Mouse (Mus musculus): ENCODE data around the gene Pik3r6. TPM values are rescaled to one million over a fixed set of nuclear protein-coding genes. Genes with fewer than 3 reads are reported as not detected.

The Pik3r6 gene
- polyA plus RNA-seq (2014; fragmentation: Nextera tagmentation; extraction: Ambion mirVana) = 0.79 and 1.9 TPM in 2 replicates

- no peaks in the 10 kb centered on the region for H3K4me1 ChIP-seq (ENCODE audit: control insufficient read depth, insufficient read depth, low read length)
- no peak within 1 kb of the TSS for H3K27ac ChIP-seq (ENCODE audit: low read depth, low read length)
- WGBS = 88% methylated on average over 8 of the region's 8 CpGs
- H3K4me3 ChIP-seq (ENCODE audit: low read depth, low read length) = no peak within 1 kb of the TSS
- H3K9me3 ChIP-seq (ENCODE audit: control insufficient read depth, low read length) = no peaks in the 10 kb centered on the region
- no peaks in the 10 kb centered on the region for H3K27me3 ChIP-seq (ENCODE audit: control insufficient read depth, insufficient read depth, low read length)
- no peak within 1 kb of the TSS for H3K9ac ChIP-seq (replicated peaks; ENCODE audit: low read depth, low read length)
- no peak within 1 kb of the TSS for H3K4me2 ChIP-seq (ENCODE audit: low read depth, low read length)
- no peaks in the 10 kb centered on the region for H3K36me3 ChIP-seq (ENCODE audit: control insufficient read depth, insufficient read depth, low read length)
- no peak for ATAC-seq (ENCODE audit: low read depth)
These were observed at the start of gene Pik3r6 for GRCm38 (mm10) chr11:68502902-68503629. Pik3r6 (plus strand) TSS chr11:68503019.

- no peak overlapping the region for H3K9ac ChIP-seq (replicated peaks; ENCODE audit: low read depth, low read length)
- 77% methylated on average over 6 of the region's 6 CpGs for WGBS
- no peaks in the 10 kb centered on the region for H3K9me3 ChIP-seq (ENCODE audit: control insufficient read depth, low read length)
- H3K4me2 ChIP-seq (ENCODE audit: low read depth, low read length) = no peak overlapping the region
- no peak for ATAC-seq (ENCODE audit: low read depth)
- no peak overlapping the region for H3K4me3 ChIP-seq (ENCODE audit: low read depth, low read length)
- H3K36me3 ChIP-seq (ENCODE audit: control insufficient read depth, insufficient read depth, low read length) = no peaks in the 10 kb centered on the region
- H3K4me1 ChIP-seq (ENCODE audit: control insufficient read depth, insufficient read depth, low read length) = peaks cover 4% of the 10 kb centered on the region; the same call in 1 of the 2 replicates
- no peak overlapping the region for H3K27ac ChIP-seq (ENCODE audit: low read depth, low read length)
- H3K27me3 ChIP-seq (ENCODE audit: control insufficient read depth, insufficient read depth, low read length) = no peaks in the 10 kb centered on the region
These were observed 49.5 kb upstream of the Pik3r6 start for GRCm38 (mm10) chr11:68453301-68453700.

- H3K4me2 ChIP-seq (ENCODE audit: low read depth, low read length) = no peak overlapping the region
- H3K4me3 ChIP-seq (ENCODE audit: low read depth, low read length) = no peak overlapping the region
- no peaks in the 10 kb centered on the region for H3K36me3 ChIP-seq (ENCODE audit: control insufficient read depth, insufficient read depth, low read length)
- WGBS = 77% methylated on average over 8 of the region's 8 CpGs
- no peaks in the 10 kb centered on the region for H3K27me3 ChIP-seq (ENCODE audit: control insufficient read depth, insufficient read depth, low read length)
- H3K4me1 ChIP-seq (ENCODE audit: control insufficient read depth, insufficient read depth, low read length) = no peaks in the 10 kb centered on the region
- H3K27ac ChIP-seq (ENCODE audit: low read depth, low read length) = no peak overlapping the region
- ATAC-seq (ENCODE audit: low read depth) = no peak
- no peaks in the 10 kb centered on the region for H3K9me3 ChIP-seq (ENCODE audit: control insufficient read depth, low read length)
- no peak overlapping the region for H3K9ac ChIP-seq (replicated peaks; ENCODE audit: low read depth, low read length)
These were observed 44.7 kb upstream of the Pik3r6 start for GRCm38 (mm10) chr11:68458086-68458485.

- H3K9ac ChIP-seq (replicated peaks; ENCODE audit: low read depth, low read length) = no peak overlapping the region
- no peak overlapping the region for H3K4me3 ChIP-seq (ENCODE audit: low read depth, low read length)
- no peaks in the 10 kb centered on the region for H3K4me1 ChIP-seq (ENCODE audit: control insufficient read depth, insufficient read depth, low read length)
- ATAC-seq (ENCODE audit: low read depth) = no peak
- no peaks in the 10 kb centered on the region for H3K9me3 ChIP-seq (ENCODE audit: control insufficient read depth, low read length)
- no peaks in the 10 kb centered on the region for H3K27me3 ChIP-seq (ENCODE audit: control insufficient read depth, insufficient read depth, low read length)
- H3K36me3 ChIP-seq (ENCODE audit: control insufficient read depth, insufficient read depth, low read length) = no peaks in the 10 kb centered on the region
- H3K27ac ChIP-seq (ENCODE audit: low read depth, low read length) = no peak overlapping the region
- no peak overlapping the region for H3K4me2 ChIP-seq (ENCODE audit: low read depth, low read length)
- WGBS = 80% methylated on average over 5 of the region's 5 CpGs
These were observed 43.8 kb upstream of the Pik3r6 start for GRCm38 (mm10) chr11:68459021-68459420.

- no peak for ATAC-seq (ENCODE audit: low read depth)
- WGBS = 91% methylated on average over 5 of the region's 5 CpGs
- Histone ChIP-seq H3K4me1 (ENCODE audit: control insufficient read depth, insufficient read depth, low read length) (no peaks in the 10 kb centered on the region), H3K27me3 (ENCODE audit: control insufficient read depth, insufficient read depth, low read length) (no peaks in the 10 kb centered on the region), H3K4me3 (ENCODE audit: low read depth, low read length) (no peak overlapping the region), H3K27ac (ENCODE audit: low read depth, low read length) (no peak overlapping the region), H3K9me3 (ENCODE audit: control insufficient read depth, low read length) (no peaks in the 10 kb centered on the region), H3K4me2 (ENCODE audit: low read depth, low read length) (no peak overlapping the region), H3K9ac (replicated peaks; ENCODE audit: low read depth, low read length) (no peak overlapping the region), H3K36me3 (ENCODE audit: control insufficient read depth, insufficient read depth, low read length) (no peaks in the 10 kb centered on the region)
These were observed 43.3 kb upstream of the Pik3r6 start for GRCm38 (mm10) chr11:68459486-68459885.

GRCm38 (mm10) chr11:68462716-68463115 lies 40.1 kb upstream of the Pik3r6 start:
- H3K4me3 ChIP-seq (ENCODE audit: low read depth, low read length) = no peak overlapping the region
- H3K27ac ChIP-seq (ENCODE audit: low read depth, low read length) = no peak overlapping the region
- no peaks in the 10 kb centered on the region for H3K4me1 ChIP-seq (ENCODE audit: control insufficient read depth, insufficient read depth, low read length)
- H3K4me2 ChIP-seq (ENCODE audit: low read depth, low read length) = no peak overlapping the region
- H3K9ac ChIP-seq (replicated peaks; ENCODE audit: low read depth, low read length) = no peak overlapping the region
- H3K9me3 ChIP-seq (ENCODE audit: control insufficient read depth, low read length) = no peaks in the 10 kb centered on the region
- ATAC-seq (ENCODE audit: low read depth) = no peak
- H3K36me3 ChIP-seq (ENCODE audit: control insufficient read depth, insufficient read depth, low read length) = no peaks in the 10 kb centered on the region
- H3K27me3 ChIP-seq (ENCODE audit: control insufficient read depth, insufficient read depth, low read length) = no peaks in the 10 kb centered on the region
- WGBS = 90% methylated on average over 3 of the region's 3 CpGs

GRCm38 (mm10) chr11:68464260-68464659 lies 38.6 kb upstream of the Pik3r6 start:
- Histone ChIP-seq H3K36me3 (ENCODE audit: control insufficient read depth, insufficient read depth, low read length) (no peaks in the 10 kb centered on the region), H3K9me3 (ENCODE audit: control insufficient read depth, low read length) (no peaks in the 10 kb centered on the region), H3K4me3 (ENCODE audit: low read depth, low read length) (no peak overlapping the region), H3K27ac (ENCODE audit: low read depth, low read length) (no peak overlapping the region), H3K4me2 (ENCODE audit: low read depth, low read length) (no peak overlapping the region), H3K27me3 (ENCODE audit: control insufficient read depth, insufficient read depth, low read length) (no peaks in the 10 kb centered on the region), H3K4me1 (ENCODE audit: control insufficient read depth, insufficient read depth, low read length) (no peaks in the 10 kb centered on the region), H3K9ac (replicated peaks; ENCODE audit: low read depth, low read length) (no peak overlapping the region)
- WGBS = 85% methylated on average over 5 of the region's 5 CpGs
- ATAC-seq (ENCODE audit: low read depth) = no peak

- Histone ChIP-seq H3K27me3 (ENCODE audit: control insufficient read depth, insufficient read depth, low read length) (no peaks in the 10 kb centered on the region), H3K4me2 (ENCODE audit: low read depth, low read length) (no peak overlapping the region), H3K36me3 (ENCODE audit: control insufficient read depth, insufficient read depth, low read length) (no peaks in the 10 kb centered on the region), H3K27ac (ENCODE audit: low read depth, low read length) (no peak overlapping the region), H3K9me3 (ENCODE audit: control insufficient read depth, low read length) (no peaks in the 10 kb centered on the region), H3K4me1 (ENCODE audit: control insufficient read depth, insufficient read depth, low read length) (no peaks in the 10 kb centered on the region), H3K4me3 (ENCODE audit: low read depth, low read length) (no peak overlapping the region), H3K9ac (replicated peaks; ENCODE audit: low read depth, low read length) (no peak overlapping the region)
- 77% methylated on average over 2 of the region's 2 CpGs for WGBS
- ATAC-seq (ENCODE audit: low read depth) = no peak
These were observed 37.7 kb upstream of the Pik3r6 start for GRCm38 (mm10) chr11:68465090-68465489.

GRCm38 (mm10) chr11:68467441-68467840 lies 35.4 kb upstream of the Pik3r6 start:
- no peak for ATAC-seq (ENCODE audit: low read depth)
- H3K4me3 ChIP-seq (ENCODE audit: low read depth, low read length) = no peak overlapping the region
- no peak overlapping the region for H3K9ac ChIP-seq (replicated peaks; ENCODE audit: low read depth, low read length)
- no peaks in the 10 kb centered on the region for H3K9me3 ChIP-seq (ENCODE audit: control insufficient read depth, low read length)
- no peak overlapping the region for H3K4me2 ChIP-seq (ENCODE audit: low read depth, low read length)
- H3K4me1 ChIP-seq (ENCODE audit: control insufficient read depth, insufficient read depth, low read length) = no peaks in the 10 kb centered on the region
- WGBS = 81% methylated on average over 7 of the region's 7 CpGs
- H3K36me3 ChIP-seq (ENCODE audit: control insufficient read depth, insufficient read depth, low read length) = no peaks in the 10 kb centered on the region
- no peaks in the 10 kb centered on the region for H3K27me3 ChIP-seq (ENCODE audit: control insufficient read depth, insufficient read depth, low read length)
- no peak overlapping the region for H3K27ac ChIP-seq (ENCODE audit: low read depth, low read length)
